Mouse (Mus musculus) testis, adult 2 months (tissue): ENCODE results near the gene Tomm40. TPM values are rescaled to one million over a fixed set of nuclear protein-coding genes. Genes with fewer than 3 reads are reported as not detected.
"Not testable (repeated sequence)": the region's sequence is repeated elsewhere in the genome, so short reads cannot be mapped to it uniquely, and the experiment has no call there.

Source experiments
- H3K27ac ChIP-seq: fragments of 200-500 bp; 2 replicates; pipeline ENCODE4 v1.5.1; 2012; ENCODE audit warnings: low read depth, low read length; ENCODE audit not compliant: control insufficient read depth, insufficient read depth
- H3K27me3 ChIP-seq: fragments of 200-500 bp; 2 replicates; pipeline ENCODE4 v1.6.1; 2012; ENCODE audit warnings: mild to moderate bottlenecking, low read length, moderate library complexity; ENCODE audit not compliant: control insufficient read depth, insufficient read depth
- H3K36me3 ChIP-seq: fragments of 200-500 bp; 2 replicates; pipeline ENCODE4 v1.6.1; 2012; ENCODE audit warnings: mild to moderate bottlenecking, low read length; ENCODE audit not compliant: control insufficient read depth, insufficient read depth
- H3K4me1 ChIP-seq: fragments of 200-500 bp; 2 replicates; pipeline ENCODE4 v1.6.1; 2012; ENCODE audit warnings: low read length; ENCODE audit not compliant: control insufficient read depth, insufficient read depth
- H3K4me3 ChIP-seq: fragments of 200-500 bp; 2 replicates; pipeline ENCODE4 v1.5.1; 2012; ENCODE audit warnings: low read depth, mild to moderate bottlenecking, low read length, moderate library complexity, mixed read lengths; ENCODE audit not compliant: control insufficient read depth
- CTCF ChIP-seq: fragments of 200-500 bp; IDR thresholded peaks from 2 replicates; pipeline ENCODE4 v1.5.1; 2012; ENCODE audit warnings: low read depth, mild to moderate bottlenecking, inconsistent platforms, low read length, moderate library complexity; ENCODE audit not compliant: control insufficient read depth, insufficient read depth, insufficient replicate concordance
- POLR2A ChIP-seq: fragments of 200-500 bp; IDR thresholded peaks from 2 replicates; pipeline ENCODE4 v1.6.1; 2012; ENCODE audit warnings: low read depth, mild to moderate bottlenecking, inconsistent platforms, low read length, moderate library complexity; ENCODE audit not compliant: control insufficient read depth
- polyA plus RNA-seq: library from polyadenylated mRNA; depleted of rRNA; stranded (reverse); fragments of >200 nt; gene quantifications from 2 replicates; pipeline ENCODE4 v1.2.3, GENCODE M21; 2012

Gene Tomm40
- polyA plus RNA-seq, 1 experiment, result 38.3 TPM

DNA sequence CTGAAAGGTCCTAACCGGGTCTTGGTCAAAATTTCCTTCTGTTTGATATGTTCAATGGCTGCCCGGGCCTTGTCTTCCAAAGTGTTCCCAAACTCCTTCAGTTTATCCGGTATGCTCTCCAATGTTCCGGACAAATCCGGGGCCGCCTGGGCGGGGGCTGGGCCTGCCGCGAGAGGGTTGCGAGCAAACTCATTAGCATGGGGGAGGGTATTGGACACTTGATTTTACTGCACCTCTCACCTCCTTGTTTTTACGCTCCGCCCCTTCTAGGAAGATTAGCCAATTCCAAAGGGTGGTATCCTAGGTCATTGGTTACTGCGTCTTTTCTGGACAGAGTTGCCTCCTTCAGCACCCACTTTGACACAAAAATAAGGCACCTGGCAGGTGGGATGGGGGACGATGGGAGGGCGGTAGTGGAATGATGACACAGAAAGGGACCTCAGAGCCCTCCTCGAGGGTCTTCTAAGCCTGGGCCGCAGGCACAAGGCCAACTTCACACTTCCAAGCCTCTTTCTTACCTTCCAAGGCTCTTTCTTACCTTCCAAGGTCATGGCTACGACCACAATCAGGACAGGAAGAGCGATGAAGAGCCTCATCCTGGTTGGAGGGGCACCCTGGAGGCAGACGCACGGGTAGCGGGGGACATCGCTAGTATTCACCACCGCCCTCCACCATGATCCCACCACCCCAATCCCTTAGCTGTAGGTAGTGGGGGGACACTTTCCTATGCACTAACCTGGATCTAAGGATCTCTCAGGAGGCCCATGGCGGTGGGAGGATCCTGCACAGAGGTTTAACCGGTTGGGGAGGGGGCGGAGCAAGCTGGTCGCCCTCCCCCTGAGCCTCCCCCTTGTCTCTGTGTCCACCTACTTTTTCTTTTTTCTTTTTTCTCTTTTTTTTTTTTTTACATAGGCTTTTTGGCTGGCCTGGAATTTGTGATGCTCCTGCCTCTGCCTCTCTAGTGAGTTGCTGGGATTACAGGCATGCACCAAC lies 23.1 kb downstream of the Tomm40 start, which contains the start of gene Apoc1:
Gene Apoc1, minus strand, starts transcription at position 788 of the 993 bp plus-strand sequence.
- no peaks in the 10 kb centered on the region for H3K27me3 ChIP-seq
- peaks cover 19% of the 10 kb centered on the region for H3K4me1 ChIP-seq
- H3K36me3 ChIP-seq, result no peaks in the 10 kb centered on the region
- H3K4me3 ChIP-seq, result no peak within 1 kb of the TSS
- H3K27ac ChIP-seq, result no peak within 1 kb of the TSS
- no peak for TF ChIP-seq POLR2A
- TF ChIP-seq CTCF, result no peak

DNA sequence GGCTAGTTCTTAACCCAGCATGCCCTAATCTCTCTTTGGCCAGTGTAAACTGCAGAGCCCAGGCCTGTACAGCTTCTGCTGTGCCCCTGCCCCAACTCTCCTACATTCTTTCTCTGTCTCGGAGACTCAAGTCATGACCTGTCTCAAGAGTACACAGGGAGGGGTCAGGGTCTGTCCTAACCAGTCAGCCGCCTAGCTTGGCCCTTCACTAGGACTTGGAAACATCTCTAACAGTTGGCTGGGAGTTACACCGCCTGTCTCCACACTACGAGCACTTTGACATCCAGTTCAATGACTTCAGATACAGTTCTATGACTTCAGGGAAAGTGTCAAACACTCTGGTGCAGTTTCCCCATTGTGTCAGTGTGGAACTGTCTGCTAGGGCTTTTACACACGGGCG lies 23.8 kb downstream of the Tomm40 start:
- Histone ChIP-seq H3K27ac (no peak overlapping the region), H3K4me1 (peaks cover 19% of the 10 kb centered on the region), H3K27me3 (no peaks in the 10 kb centered on the region), H3K4me3 (no peak overlapping the region), H3K36me3 (no peaks in the 10 kb centered on the region)
- TF ChIP-seq POLR2A (no peak), CTCF (no peak)

DNA sequence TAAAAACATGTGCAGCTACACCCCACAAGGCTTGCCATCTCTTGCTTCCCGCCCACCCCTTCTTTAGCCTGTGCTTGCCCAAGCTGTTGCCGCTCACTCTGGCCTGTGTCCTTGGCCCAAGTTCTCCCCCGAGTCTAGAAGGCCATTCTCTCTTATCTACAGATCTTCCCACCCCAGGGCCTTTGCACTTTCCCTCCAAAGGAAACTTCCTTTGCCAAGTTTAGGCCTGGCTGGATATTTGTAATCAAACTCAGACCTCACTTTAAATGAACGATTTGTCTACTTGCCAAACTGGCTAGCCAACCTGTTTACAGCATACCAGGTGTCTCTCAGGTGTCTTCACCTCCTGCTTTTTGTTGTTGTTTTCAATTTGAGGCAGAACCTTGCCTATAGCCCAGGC lies 24.4 kb downstream of the Tomm40 start:
- Histone ChIP-seq H3K4me3 (no peak overlapping the region), H3K36me3 (no peaks in the 10 kb centered on the region), H3K4me1 (peaks cover 19% of the 10 kb centered on the region), H3K27ac (no peak overlapping the region), H3K27me3 (no peaks in the 10 kb centered on the region)
- TF ChIP-seq CTCF (no peak), POLR2A (no peak)

DNA sequence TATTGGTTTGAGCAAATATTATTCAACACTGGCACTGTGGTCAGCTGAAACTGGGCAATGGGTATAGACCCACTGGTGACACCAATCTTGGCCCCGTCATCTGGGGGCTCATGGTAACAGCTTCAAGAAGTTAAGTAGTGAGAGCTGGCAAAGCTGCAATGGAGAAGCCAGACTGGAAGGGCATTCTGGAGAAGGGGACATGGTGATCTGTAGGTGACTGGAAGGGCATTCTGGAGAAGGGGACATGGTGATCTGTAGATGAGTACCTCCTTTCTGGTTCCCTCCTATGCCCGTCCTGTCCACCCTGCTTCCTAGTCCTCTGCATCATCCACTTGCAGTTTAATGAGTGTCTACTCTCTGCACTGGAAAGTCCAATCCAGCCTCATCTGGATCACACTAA lies 26.6 kb downstream of the Tomm40 start:
- Histone ChIP-seq H3K27ac (no peak overlapping the region), H3K4me3 (no peak overlapping the region), H3K36me3 (no peaks in the 10 kb centered on the region), H3K27me3 (no peaks in the 10 kb centered on the region), H3K4me1 (peaks cover 19% of the 10 kb centered on the region)
- TF ChIP-seq CTCF (no peak), POLR2A (no peak)

DNA sequence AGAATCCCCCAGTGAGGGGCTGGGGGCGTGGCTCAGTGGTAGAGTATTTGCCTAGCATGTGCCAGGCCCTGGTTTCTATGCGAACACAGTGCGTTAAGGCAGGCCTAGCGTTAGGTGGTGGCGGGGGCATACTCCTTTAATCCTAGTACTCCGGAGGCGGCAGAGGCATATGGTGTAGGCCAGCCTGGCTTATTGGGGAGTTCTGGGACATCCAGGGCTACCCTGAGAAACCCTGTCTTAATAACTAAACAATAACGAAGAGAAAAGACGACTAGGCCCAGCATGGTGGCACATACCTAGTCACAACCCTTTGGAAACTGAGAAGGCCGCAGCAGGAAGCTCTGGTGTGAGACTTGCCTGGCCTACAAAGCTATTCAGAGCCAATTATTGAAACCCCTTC lies 27.1 kb downstream of the Tomm40 start:
- Histone ChIP-seq H3K27ac (no peak overlapping the region), H3K4me3 (no peak overlapping the region), H3K4me1 (peaks cover 17% of the 10 kb centered on the region), H3K27me3 (no peaks in the 10 kb centered on the region), H3K36me3 (no peaks in the 10 kb centered on the region)
- TF ChIP-seq CTCF, result no peak
- TF ChIP-seq POLR2A, result no peak

DNA sequence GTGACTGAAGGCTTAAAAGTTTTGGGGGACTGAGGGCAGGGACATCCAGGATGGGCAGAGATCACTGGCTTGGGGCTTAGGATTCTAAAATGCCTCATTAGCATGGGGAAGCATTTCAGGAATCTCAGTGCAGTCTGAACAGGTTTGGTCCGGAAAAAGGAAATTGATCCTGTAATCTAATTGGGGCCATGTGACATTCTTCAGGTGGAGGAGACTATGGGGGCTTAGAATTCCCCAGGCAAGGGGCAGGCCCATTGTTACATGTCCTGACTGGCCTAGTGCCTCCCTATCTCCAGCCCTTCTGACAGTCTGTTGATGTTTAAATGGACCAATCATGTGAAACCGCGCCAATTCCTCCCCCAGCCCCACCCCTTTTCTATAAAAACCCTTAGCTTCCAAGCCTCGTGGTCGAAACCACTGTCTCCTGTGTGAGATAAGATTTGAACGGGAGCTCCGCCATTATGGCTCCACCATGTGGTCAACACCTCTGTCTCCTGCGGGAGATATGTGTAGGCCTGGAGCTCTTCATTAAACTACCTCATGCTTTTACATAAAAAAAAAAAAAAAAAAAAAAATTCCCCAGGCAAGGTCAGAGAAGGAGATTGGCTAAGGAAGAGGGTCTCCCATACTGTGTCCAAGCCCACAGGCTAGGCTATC lies 28.2 kb downstream of the Tomm40 start:
- H3K27ac ChIP-seq, H3K27me3 ChIP-seq, H3K36me3 ChIP-seq, H3K4me1 ChIP-seq, H3K4me3 ChIP-seq: not testable (repeated sequence)

DNA sequence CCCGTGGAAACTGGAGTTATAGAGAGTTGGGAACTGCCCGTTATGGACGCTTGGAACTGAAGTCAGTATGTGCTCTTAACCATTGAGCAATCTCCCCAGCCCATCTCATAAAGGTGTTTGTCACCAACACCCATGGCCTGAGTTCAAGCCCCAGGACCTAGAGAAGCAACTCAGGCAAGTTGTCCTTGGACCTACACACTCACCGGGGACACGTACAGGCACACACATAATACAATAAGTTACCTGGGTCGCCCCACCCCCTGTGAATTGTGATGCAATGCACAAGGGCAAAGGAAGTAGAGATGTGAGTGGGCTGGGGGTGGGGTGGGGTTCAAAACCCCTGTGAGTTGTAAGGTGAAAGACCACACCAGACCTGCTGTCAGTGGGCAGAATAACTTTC lies 28.7 kb downstream of the Tomm40 start:
- no peak overlapping the region for H3K27ac ChIP-seq
- no peaks in the 10 kb centered on the region for H3K36me3 ChIP-seq
- H3K4me1 ChIP-seq, result peaks cover 3% of the 10 kb centered on the region; the same call in 1 of the 2 replicates
- no peak overlapping the region for H3K4me3 ChIP-seq
- TF ChIP-seq POLR2A, result no peak
- no peak for TF ChIP-seq CTCF
- H3K27me3 ChIP-seq, result no peaks in the 10 kb centered on the region

DNA sequence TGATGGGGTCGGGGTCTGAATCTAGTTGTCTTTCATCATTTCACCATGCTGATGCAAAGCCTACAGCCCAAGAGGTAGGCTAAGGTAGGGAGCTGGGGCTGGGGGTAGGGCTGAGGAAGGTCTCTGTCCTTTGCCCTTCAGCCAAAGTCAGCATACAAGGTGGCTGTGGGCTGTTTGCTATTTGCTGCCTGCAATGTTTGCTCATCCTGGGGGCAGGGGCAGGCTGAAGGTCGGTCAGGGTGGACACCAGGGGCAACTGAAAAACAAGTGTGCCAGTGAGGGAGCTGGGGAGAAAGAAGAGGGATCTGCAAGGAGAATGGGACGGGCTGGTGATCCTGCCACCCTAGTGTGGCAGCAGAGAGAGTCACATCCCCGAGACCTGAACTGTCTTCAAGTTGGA lies 29.9 kb downstream of the Tomm40 start:
- Histone ChIP-seq H3K4me3 (no peak overlapping the region), H3K27ac (no peak overlapping the region), H3K27me3 (no peaks in the 10 kb centered on the region), H3K4me1 (no peaks in the 10 kb centered on the region), H3K36me3 (no peaks in the 10 kb centered on the region)
- no peak for TF ChIP-seq CTCF
- no peak for TF ChIP-seq POLR2A
